Mouse (Mus musculus): ENCODE measurements around the gene Mslnl. TPM values are rescaled to one million over a fixed set of nuclear protein-coding genes. Genes with fewer than 3 reads are reported as not detected.

The Mslnl gene
- not detected for polyA plus RNA-seq (2014; fragmentation: Illumina TruSeq; extraction: RNeasy Lipid Tissue Mini Kit (QIAGEN cat#74804); ENCODE audit: low read depth, low replicate concordance)

GRCm38 (mm10) chr17:25735745-25736144, at the start of gene Mslnl:
Gene Mslnl, plus strand, starts transcription at chr17:25736042.

GRCm38 (mm10) chr17:25716711-25717637, 18.9 kb upstream of the Mslnl start, which contains the start of gene Gng13:
Gene Gng13, plus strand, starts transcription at chr17:25717171.

GRCm38 (mm10) chr17:25727265-25728008, 8.4 kb upstream of the Mslnl start, which contains the start of the genes Chtf18 and Rpusd1:
Gene Chtf18, minus strand, starts transcription at chr17:25727419.
Gene Rpusd1, plus strand, starts transcription at chr17:25727670.

GRCm38 (mm10) chr17:25754241-25754640, 18.4 kb downstream of the Mslnl start, which contains the start of gene Msln:
Gene Msln, minus strand, starts transcription at chr17:25754378.

GRCm38 (mm10) chr17:25773549-25774120, 37.8 kb downstream of the Mslnl start, which contains the start of gene Narfl:
Gene Narfl, plus strand, starts transcription at chr17:25773776.

GRCm38 (mm10) chr17:25785281-25785745, 49.5 kb downstream of the Mslnl start, which contains the start of gene Haghl:
Gene Haghl, minus strand, starts transcription at chr17:25785673.

GRCm38 (mm10) chr17:25786280-25786679, 50.4 kb downstream of the Mslnl start, which contains the start of gene Ccdc78:
Gene Ccdc78, plus strand, starts transcription at chr17:25786580.

GRCm38 (mm10) chr17:25792615-25793014, 56.8 kb downstream of the Mslnl start, which contains the start of gene Fam173a:
Gene Fam173a, minus strand, starts transcription at chr17:25792901.

GRCm38 (mm10) chr17:25795609-25796092, 59.8 kb downstream of the Mslnl start, which contains the start of gene AC134908.4:
Gene AC134908.4, minus strand, starts transcription at chr17:25795659.

GRCm38 (mm10) chr17:25796951-25797369, 61.1 kb downstream of the Mslnl start, which contains the start of gene Metrn:
Gene Metrn, minus strand, starts transcription at chr17:25797136.

Other genes with a start within 250 kb of the Mslnl start
- gene Sstr5, start 238.8 kb upstream of the Mslnl start, polyA plus RNA-seq (2014; fragmentation: Illumina TruSeq; extraction: RNeasy Lipid Tissue Mini Kit (QIAGEN cat#74804); ENCODE audit: low read depth, low replicate concordance): not detected
- 0.42 TPM for gene Sox8, start 165.4 kb upstream of the Mslnl start, polyA plus RNA-seq (2014; fragmentation: Illumina TruSeq; extraction: RNeasy Lipid Tissue Mini Kit (QIAGEN cat#74804); ENCODE audit: low read depth, low replicate concordance)
- 26.1 TPM for gene Lmf1, start 157.0 kb upstream of the Mslnl start, polyA plus RNA-seq (2014; fragmentation: Illumina TruSeq; extraction: RNeasy Lipid Tissue Mini Kit (QIAGEN cat#74804); ENCODE audit: low read depth, low replicate concordance)
- gene Gng13, start 18.9 kb upstream of the Mslnl start, polyA plus RNA-seq (2014; fragmentation: Illumina TruSeq; extraction: RNeasy Lipid Tissue Mini Kit (QIAGEN cat#74804); ENCODE audit: low read depth, low replicate concordance): 0.99 TPM
- 1.4 TPM for gene Chtf18, start 8.6 kb upstream of the Mslnl start, polyA plus RNA-seq (2014; fragmentation: Illumina TruSeq; extraction: RNeasy Lipid Tissue Mini Kit (QIAGEN cat#74804); ENCODE audit: low read depth, low replicate concordance)
- 9.4 TPM for gene Rpusd1, start 8.4 kb upstream of the Mslnl start, polyA plus RNA-seq (2014; fragmentation: Illumina TruSeq; extraction: RNeasy Lipid Tissue Mini Kit (QIAGEN cat#74804); ENCODE audit: low read depth, low replicate concordance)
- gene Msln, start 18.3 kb downstream of the Mslnl start, polyA plus RNA-seq (2014; fragmentation: Illumina TruSeq; extraction: RNeasy Lipid Tissue Mini Kit (QIAGEN cat#74804); ENCODE audit: low read depth, low replicate concordance): 18.6 TPM
- 41.3 TPM for gene Narfl, start 37.7 kb downstream of the Mslnl start, polyA plus RNA-seq (2014; fragmentation: Illumina TruSeq; extraction: RNeasy Lipid Tissue Mini Kit (QIAGEN cat#74804); ENCODE audit: low read depth, low replicate concordance)
- 15.1 TPM for gene Haghl, start 49.6 kb downstream of the Mslnl start, polyA plus RNA-seq (2014; fragmentation: Illumina TruSeq; extraction: RNeasy Lipid Tissue Mini Kit (QIAGEN cat#74804); ENCODE audit: low read depth, low replicate concordance)
- gene Ccdc78, start 50.5 kb downstream of the Mslnl start, polyA plus RNA-seq (2014; fragmentation: Illumina TruSeq; extraction: RNeasy Lipid Tissue Mini Kit (QIAGEN cat#74804); ENCODE audit: low read depth, low replicate concordance): 0.26 TPM
- gene Fam173a, start 56.9 kb downstream of the Mslnl start, polyA plus RNA-seq (2014; fragmentation: Illumina TruSeq; extraction: RNeasy Lipid Tissue Mini Kit (QIAGEN cat#74804); ENCODE audit: low read depth, low replicate concordance): 41.4 TPM
- not detected for gene AC134908.4, start 59.6 kb downstream of the Mslnl start, polyA plus RNA-seq (2014; fragmentation: Illumina TruSeq; extraction: RNeasy Lipid Tissue Mini Kit (QIAGEN cat#74804); ENCODE audit: low read depth, low replicate concordance)
- 31.5 TPM for gene Metrn, start 61.1 kb downstream of the Mslnl start, polyA plus RNA-seq (2014; fragmentation: Illumina TruSeq; extraction: RNeasy Lipid Tissue Mini Kit (QIAGEN cat#74804); ENCODE audit: low read depth, low replicate concordance)
- 2.1 TPM for gene Fbxl16, start 73.0 kb downstream of the Mslnl start, polyA plus RNA-seq (2014; fragmentation: Illumina TruSeq; extraction: RNeasy Lipid Tissue Mini Kit (QIAGEN cat#74804); ENCODE audit: low read depth, low replicate concordance)
- 11.2 TPM for gene Wdr24, start 87.6 kb downstream of the Mslnl start, polyA plus RNA-seq (2014; fragmentation: Illumina TruSeq; extraction: RNeasy Lipid Tissue Mini Kit (QIAGEN cat#74804); ENCODE audit: low read depth, low replicate concordance)
- gene Jmjd8, start 92.8 kb downstream of the Mslnl start, polyA plus RNA-seq (2014; fragmentation: Illumina TruSeq; extraction: RNeasy Lipid Tissue Mini Kit (QIAGEN cat#74804); ENCODE audit: low read depth, low replicate concordance): 31.6 TPM
- gene Stub1, start 97.4 kb downstream of the Mslnl start, polyA plus RNA-seq (2014; fragmentation: Illumina TruSeq; extraction: RNeasy Lipid Tissue Mini Kit (QIAGEN cat#74804); ENCODE audit: low read depth, low replicate concordance): 133 TPM
- gene Rhbdl1, start 101.3 kb downstream of the Mslnl start, polyA plus RNA-seq (2014; fragmentation: Illumina TruSeq; extraction: RNeasy Lipid Tissue Mini Kit (QIAGEN cat#74804); ENCODE audit: low read depth, low replicate concordance): 1.1 TPM
- 4.1 TPM for gene Gm20683, start 105.7 kb downstream of the Mslnl start, polyA plus RNA-seq (2014; fragmentation: Illumina TruSeq; extraction: RNeasy Lipid Tissue Mini Kit (QIAGEN cat#74804); ENCODE audit: low read depth, low replicate concordance)
- gene Rhot2, start 108.8 kb downstream of the Mslnl start, polyA plus RNA-seq (2014; fragmentation: Illumina TruSeq; extraction: RNeasy Lipid Tissue Mini Kit (QIAGEN cat#74804); ENCODE audit: low read depth, low replicate concordance): 133 TPM
- gene Wdr90, start 125.5 kb downstream of the Mslnl start, polyA plus RNA-seq (2014; fragmentation: Illumina TruSeq; extraction: RNeasy Lipid Tissue Mini Kit (QIAGEN cat#74804); ENCODE audit: low read depth, low replicate concordance): 3.2 TPM
- gene Mcrip2, start 132.7 kb downstream of the Mslnl start, polyA plus RNA-seq (2014; fragmentation: Illumina TruSeq; extraction: RNeasy Lipid Tissue Mini Kit (QIAGEN cat#74804); ENCODE audit: low read depth, low replicate concordance): 194 TPM
- gene Mettl26, start 139.0 kb downstream of the Mslnl start, polyA plus RNA-seq (2014; fragmentation: Illumina TruSeq; extraction: RNeasy Lipid Tissue Mini Kit (QIAGEN cat#74804); ENCODE audit: low read depth, low replicate concordance): 19.7 TPM
- gene Wfikkn1, start 144.8 kb downstream of the Mslnl start, polyA plus RNA-seq (2014; fragmentation: Illumina TruSeq; extraction: RNeasy Lipid Tissue Mini Kit (QIAGEN cat#74804); ENCODE audit: low read depth, low replicate concordance): not detected
- 15.4 TPM for gene Rab40c, start 183.7 kb downstream of the Mslnl start, polyA plus RNA-seq (2014; fragmentation: Illumina TruSeq; extraction: RNeasy Lipid Tissue Mini Kit (QIAGEN cat#74804); ENCODE audit: low read depth, low replicate concordance)
- gene Pigq, start 208.9 kb downstream of the Mslnl start, polyA plus RNA-seq (2014; fragmentation: Illumina TruSeq; extraction: RNeasy Lipid Tissue Mini Kit (QIAGEN cat#74804); ENCODE audit: low read depth, low replicate concordance): 40.5 TPM
- gene Nhlrc4, start 208.9 kb downstream of the Mslnl start, polyA plus RNA-seq (2014; fragmentation: Illumina TruSeq; extraction: RNeasy Lipid Tissue Mini Kit (QIAGEN cat#74804); ENCODE audit: low read depth, low replicate concordance): not detected
- 0.34 TPM for gene A930017K11Rik, start 216.5 kb downstream of the Mslnl start, polyA plus RNA-seq (2014; fragmentation: Illumina TruSeq; extraction: RNeasy Lipid Tissue Mini Kit (QIAGEN cat#74804); ENCODE audit: low read depth, low replicate concordance)
- 9.9 TPM for gene Capn15, start 249.8 kb downstream of the Mslnl start, polyA plus RNA-seq (2014; fragmentation: Illumina TruSeq; extraction: RNeasy Lipid Tissue Mini Kit (QIAGEN cat#74804); ENCODE audit: low read depth, low replicate concordance)